Mouse (Mus musculus): ENCODE data around the gene Gm11639. TPM values are rescaled to one million over a fixed set of nuclear protein-coding genes. Genes with fewer than 3 reads are reported as not detected.

Gene Gm11639
- polyA plus RNA-seq, 1 experiment from 2014 or later, result 0.20 TPM

- H3K4me2 ChIP-seq (ENCODE audit: low read length), result no peak overlapping the region
- no peak overlapping the region for H3K27ac ChIP-seq (ENCODE audit: low read length)
- no peak for ATAC-seq
- no peaks in the 10 kb centered on the region for H3K27me3 ChIP-seq (replicated peaks; ENCODE audit: control insufficient read depth, insufficient read depth, low read length)
- no peak overlapping the region for H3K4me3 ChIP-seq (replicated peaks; ENCODE audit: low read length)
- H3K9ac ChIP-seq (replicated peaks; ENCODE audit: low read depth, low read length), result no peak overlapping the region
- 65% methylated on average over 8 of the region's 8 CpGs for WGBS
- no peaks in the 10 kb centered on the region for H3K9me3 ChIP-seq (ENCODE audit: control insufficient read depth, low read length)
- H3K4me1 ChIP-seq (replicated peaks; ENCODE audit: control insufficient read depth, insufficient read depth, low read length), result no peaks in the 10 kb centered on the region
- H3K36me3 ChIP-seq (ENCODE audit: control insufficient read depth, insufficient read depth), result no peaks in the 10 kb centered on the region
Measured at GRCm38 (mm10) chr11:104647188-104647867, 38.2 kb upstream of the Gm11639 start.

DNA sequence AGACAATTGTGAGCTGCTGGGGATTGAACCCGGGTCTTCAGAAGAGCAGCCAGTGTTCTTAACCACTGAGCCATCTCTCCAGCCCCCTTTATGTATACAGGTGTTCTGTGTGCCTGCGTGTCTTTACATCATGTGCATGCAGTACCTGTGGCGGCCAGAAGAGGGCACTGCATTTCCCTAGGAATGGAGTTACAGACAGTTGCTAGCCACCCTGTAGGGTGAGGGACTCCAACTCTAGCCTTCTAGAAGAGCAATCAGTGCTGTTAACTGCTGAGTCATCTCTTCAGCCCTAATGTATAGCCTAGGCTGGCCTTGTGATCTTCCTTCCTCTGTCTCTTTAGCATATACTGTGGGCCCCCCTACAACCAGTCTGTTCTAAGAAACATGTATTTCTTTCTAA, 36.9 kb upstream of the Gm11639 start:
- no peak for ATAC-seq
- no peaks in the 10 kb centered on the region for H3K4me1 ChIP-seq (replicated peaks; ENCODE audit: control insufficient read depth, insufficient read depth, low read length)
- 58% methylated on average over 3 of the region's 3 CpGs for WGBS
- no peaks in the 10 kb centered on the region for H3K36me3 ChIP-seq (ENCODE audit: control insufficient read depth, insufficient read depth)
- no peak overlapping the region for H3K4me2 ChIP-seq (ENCODE audit: low read length)
- no peak overlapping the region for H3K27ac ChIP-seq (ENCODE audit: low read length)
- H3K27me3 ChIP-seq (replicated peaks; ENCODE audit: control insufficient read depth, insufficient read depth, low read length), result no peaks in the 10 kb centered on the region
- no peak overlapping the region for H3K9ac ChIP-seq (replicated peaks; ENCODE audit: low read depth, low read length)
- H3K9me3 ChIP-seq (ENCODE audit: control insufficient read depth, low read length), result no peaks in the 10 kb centered on the region
- H3K4me3 ChIP-seq (replicated peaks; ENCODE audit: low read length), result no peak overlapping the region

DNA sequence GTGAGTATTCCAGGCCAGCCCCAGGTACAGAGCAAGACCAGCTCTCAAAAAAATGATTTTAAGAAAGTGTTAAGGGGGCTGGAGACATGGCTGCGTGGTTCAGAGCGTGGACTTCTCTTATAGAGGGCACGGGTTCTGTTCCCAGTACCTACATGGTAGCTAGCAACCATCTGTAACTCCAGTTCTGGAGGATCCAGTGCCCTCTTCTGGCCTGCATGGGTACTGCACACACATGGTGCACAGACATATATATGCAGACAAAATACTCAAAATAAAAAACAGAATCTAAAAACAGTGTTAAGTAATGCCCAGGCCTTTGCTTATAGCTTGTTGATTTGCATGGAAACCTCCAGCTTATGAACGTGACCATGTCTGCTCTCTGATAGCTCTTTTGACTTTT, 24.9 kb upstream of the Gm11639 start:
- Histone ChIP-seq H3K4me1 (replicated peaks; ENCODE audit: control insufficient read depth, insufficient read depth, low read length) (no peaks in the 10 kb centered on the region), H3K36me3 (ENCODE audit: control insufficient read depth, insufficient read depth) (no peaks in the 10 kb centered on the region), H3K27ac (ENCODE audit: low read length) (no peak overlapping the region), H3K9me3 (ENCODE audit: control insufficient read depth, low read length) (no peaks in the 10 kb centered on the region), H3K9ac (replicated peaks; ENCODE audit: low read depth, low read length) (no peak overlapping the region), H3K4me3 (replicated peaks; ENCODE audit: low read length) (no peak overlapping the region), H3K4me2 (ENCODE audit: low read length) (no peak overlapping the region), H3K27me3 (replicated peaks; ENCODE audit: control insufficient read depth, insufficient read depth, low read length) (no peaks in the 10 kb centered on the region)
- ATAC-seq, result no peak
- 98% methylated on average over 4 of the region's 4 CpGs for WGBS

GRCm38 (mm10) chr11:104661106-104661505, 24.4 kb upstream of the Gm11639 start:
- Histone ChIP-seq H3K9ac (replicated peaks; ENCODE audit: low read depth, low read length) (no peak overlapping the region), H3K4me3 (replicated peaks; ENCODE audit: low read length) (no peak overlapping the region), H3K27ac (ENCODE audit: low read length) (no peak overlapping the region), H3K4me1 (replicated peaks; ENCODE audit: control insufficient read depth, insufficient read depth, low read length) (no peaks in the 10 kb centered on the region), H3K27me3 (replicated peaks; ENCODE audit: control insufficient read depth, insufficient read depth, low read length) (no peaks in the 10 kb centered on the region), H3K9me3 (ENCODE audit: control insufficient read depth, low read length) (no peaks in the 10 kb centered on the region), H3K36me3 (ENCODE audit: control insufficient read depth, insufficient read depth) (no peaks in the 10 kb centered on the region), H3K4me2 (ENCODE audit: low read length) (no peak overlapping the region)
- no peak for ATAC-seq
- 93% methylated on average over 5 of the region's 5 CpGs for WGBS

GRCm38 (mm10) chr11:104661531-104662205, 23.8 kb upstream of the Gm11639 start:
- no peak overlapping the region for H3K9ac ChIP-seq (replicated peaks; ENCODE audit: low read depth, low read length)
- H3K36me3 ChIP-seq (ENCODE audit: control insufficient read depth, insufficient read depth), result no peaks in the 10 kb centered on the region
- H3K4me1 ChIP-seq (replicated peaks; ENCODE audit: control insufficient read depth, insufficient read depth, low read length), result no peaks in the 10 kb centered on the region
- no peak overlapping the region for H3K4me3 ChIP-seq (replicated peaks; ENCODE audit: low read length)
- H3K4me2 ChIP-seq (ENCODE audit: low read length), result no peak overlapping the region
- no peaks in the 10 kb centered on the region for H3K27me3 ChIP-seq (replicated peaks; ENCODE audit: control insufficient read depth, insufficient read depth, low read length)
- WGBS, result 83% methylated on average over 20 of the region's 20 CpGs
- H3K9me3 ChIP-seq (ENCODE audit: control insufficient read depth, low read length), result no peaks in the 10 kb centered on the region
- H3K27ac ChIP-seq (ENCODE audit: low read length), result no peak overlapping the region
- ATAC-seq, result no peak

DNA sequence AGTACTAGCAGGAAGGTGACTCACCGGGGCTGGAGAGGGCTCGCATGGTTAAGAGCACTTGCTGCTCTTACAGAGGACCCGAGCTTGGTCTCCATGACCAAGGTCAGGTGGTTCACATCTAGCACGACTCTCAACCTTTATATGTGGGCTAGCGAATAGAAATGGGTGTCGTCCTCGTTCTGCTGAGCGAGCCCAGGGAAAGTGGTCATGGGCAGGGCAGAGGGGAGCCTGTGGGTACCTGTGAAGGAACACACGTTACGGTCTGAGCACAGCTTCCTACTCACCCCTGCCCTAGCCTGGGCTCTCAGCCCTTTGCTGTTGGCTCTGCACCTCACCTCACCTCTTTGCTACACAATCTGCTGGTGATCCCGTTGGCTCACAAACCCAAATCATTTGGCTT, 22.9 kb upstream of the Gm11639 start:
- Histone ChIP-seq H3K4me3 (replicated peaks; ENCODE audit: low read length) (no peak overlapping the region), H3K4me2 (ENCODE audit: low read length) (no peak overlapping the region), H3K27ac (ENCODE audit: low read length) (no peak overlapping the region), H3K36me3 (ENCODE audit: control insufficient read depth, insufficient read depth) (no peaks in the 10 kb centered on the region), H3K4me1 (replicated peaks; ENCODE audit: control insufficient read depth, insufficient read depth, low read length) (no peaks in the 10 kb centered on the region), H3K27me3 (replicated peaks; ENCODE audit: control insufficient read depth, insufficient read depth, low read length) (no peaks in the 10 kb centered on the region), H3K9me3 (ENCODE audit: control insufficient read depth, low read length) (no peaks in the 10 kb centered on the region), H3K9ac (replicated peaks; ENCODE audit: low read depth, low read length) (no peak overlapping the region)
- 92% methylated on average over 11 of the region's 11 CpGs for WGBS
- ATAC-seq, result no peak

DNA sequence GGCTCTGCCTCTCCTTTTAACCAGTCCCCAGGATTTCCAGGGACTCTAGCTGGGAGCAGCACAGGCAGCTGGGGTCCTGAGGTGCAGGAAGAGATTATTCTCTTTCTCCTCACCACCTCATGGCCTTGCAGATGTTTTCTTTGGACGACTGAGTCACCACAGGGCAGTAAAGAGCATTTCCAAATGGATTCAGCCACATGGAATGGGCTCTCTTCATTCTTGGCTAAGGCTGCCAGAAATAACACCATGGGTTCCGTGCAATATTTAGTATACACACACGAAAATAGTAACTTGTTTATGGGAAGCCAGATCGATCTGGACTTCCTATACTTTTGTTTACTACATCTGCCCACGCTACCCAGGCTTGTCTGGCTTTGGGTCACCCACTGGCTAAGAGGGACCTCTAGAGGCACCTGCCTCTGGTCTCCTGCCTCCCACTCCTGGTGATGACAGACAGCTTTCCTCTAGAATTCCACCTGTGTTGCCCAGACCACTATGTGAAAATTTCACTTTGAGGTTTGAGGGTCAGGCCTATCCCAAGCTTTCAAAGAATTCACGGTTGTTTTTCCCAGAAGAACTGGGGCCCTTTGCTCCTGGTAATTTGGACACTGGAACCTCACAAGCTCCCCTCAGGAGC, 22.1 kb upstream of the Gm11639 start:
- H3K4me3 ChIP-seq (replicated peaks; ENCODE audit: low read length), result no peak overlapping the region
- H3K9ac ChIP-seq (replicated peaks; ENCODE audit: low read depth, low read length), result no peak overlapping the region
- H3K27me3 ChIP-seq (replicated peaks; ENCODE audit: control insufficient read depth, insufficient read depth, low read length), result no peaks in the 10 kb centered on the region
- H3K27ac ChIP-seq (ENCODE audit: low read length), result no peak overlapping the region
- no peaks in the 10 kb centered on the region for H3K36me3 ChIP-seq (ENCODE audit: control insufficient read depth, insufficient read depth)
- no peak overlapping the region for H3K4me2 ChIP-seq (ENCODE audit: low read length)
- 74% methylated on average over 6 of the region's 6 CpGs for WGBS
- no peak for ATAC-seq
- no peaks in the 10 kb centered on the region for H3K4me1 ChIP-seq (replicated peaks; ENCODE audit: control insufficient read depth, insufficient read depth, low read length)
- no peaks in the 10 kb centered on the region for H3K9me3 ChIP-seq (ENCODE audit: control insufficient read depth, low read length)

DNA sequence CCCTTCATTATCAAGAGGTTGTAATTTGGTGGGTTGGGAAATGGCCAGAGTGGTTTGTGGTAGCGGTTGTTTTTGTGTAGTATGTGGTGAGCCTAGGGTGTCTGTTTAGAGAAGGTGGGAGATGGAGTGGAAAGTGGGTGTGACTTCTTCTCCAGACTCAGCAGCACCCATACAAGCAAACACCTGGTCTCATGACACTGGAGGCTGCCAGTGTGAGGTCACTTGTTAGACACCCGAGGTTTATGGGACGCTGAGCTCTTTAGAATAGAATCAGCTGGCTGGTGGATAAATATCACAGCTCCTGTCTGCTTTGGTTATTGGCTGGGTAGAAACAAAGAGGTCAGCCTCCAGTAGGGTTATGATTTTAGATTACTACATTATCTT, 21.6 kb upstream of the Gm11639 start:
- ATAC-seq, result no peak
- H3K27ac ChIP-seq (ENCODE audit: low read length), result no peak overlapping the region
- H3K27me3 ChIP-seq (replicated peaks; ENCODE audit: control insufficient read depth, insufficient read depth, low read length), result no peaks in the 10 kb centered on the region
- WGBS, result 82% methylated on average over 3 of the region's 3 CpGs
- H3K36me3 ChIP-seq (ENCODE audit: control insufficient read depth, insufficient read depth), result no peaks in the 10 kb centered on the region
- H3K4me2 ChIP-seq (ENCODE audit: low read length), result no peak overlapping the region
- H3K4me3 ChIP-seq (replicated peaks; ENCODE audit: low read length), result no peak overlapping the region
- H3K4me1 ChIP-seq (replicated peaks; ENCODE audit: control insufficient read depth, insufficient read depth, low read length), result no peaks in the 10 kb centered on the region
- no peaks in the 10 kb centered on the region for H3K9me3 ChIP-seq (ENCODE audit: control insufficient read depth, low read length)
- no peak overlapping the region for H3K9ac ChIP-seq (replicated peaks; ENCODE audit: low read depth, low read length)

DNA sequence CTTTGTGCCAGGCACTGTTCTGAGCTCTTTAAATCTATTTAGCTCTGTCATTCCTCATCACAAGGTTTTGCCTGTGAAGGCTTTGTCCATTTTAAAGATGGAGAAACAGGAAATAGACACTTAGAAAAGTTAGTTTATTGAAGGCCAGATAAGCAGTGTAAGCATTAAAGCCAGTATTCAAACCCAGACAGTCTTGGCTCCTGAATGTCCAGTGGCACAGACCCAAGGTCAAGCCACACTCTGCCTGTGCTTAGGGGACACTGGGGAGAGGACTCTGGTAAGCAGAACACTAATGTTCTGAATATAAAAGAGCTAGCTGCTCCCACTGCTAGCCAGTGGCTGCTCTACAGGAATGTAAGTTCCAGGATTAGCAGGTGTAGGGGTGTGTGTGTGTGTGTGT, 21.1 kb upstream of the Gm11639 start:
- Histone ChIP-seq H3K4me3 (replicated peaks; ENCODE audit: low read length) (no peak overlapping the region), H3K27ac (ENCODE audit: low read length) (no peak overlapping the region), H3K4me2 (ENCODE audit: low read length) (no peak overlapping the region), H3K9ac (replicated peaks; ENCODE audit: low read depth, low read length) (no peak overlapping the region), H3K4me1 (replicated peaks; ENCODE audit: control insufficient read depth, insufficient read depth, low read length) (no peaks in the 10 kb centered on the region), H3K27me3 (replicated peaks; ENCODE audit: control insufficient read depth, insufficient read depth, low read length) (no peaks in the 10 kb centered on the region), H3K36me3 (ENCODE audit: control insufficient read depth, insufficient read depth) (no peaks in the 10 kb centered on the region), H3K9me3 (ENCODE audit: control insufficient read depth, low read length) (no peaks in the 10 kb centered on the region)
- no peak for ATAC-seq

All from forebrain, embryonic 16.5 days (tissue).